Mouse (Mus musculus) forebrain, embryonic 14.5 days (tissue): Measurements from ENCODE around the gene Ubr1. TPM values are rescaled to one million over a fixed set of nuclear protein-coding genes. Genes with fewer than 3 reads are reported as not detected.

ENCODE experiments used
- ATAC-seq: fragments of 200-750 bp; cut with Nextera tagmentation; 2 replicates; pipeline ENCODE4 v1.8.0; 2017; ENCODE audit warnings: mild to moderate bottlenecking, moderate library complexity
- DNase-seq: peaks from one replicate; pipeline ENCODE4 v3.0.0-alpha.2; 2015; ENCODE audit warnings: low spot score
- H3K27ac ChIP-seq: fragments of 300-500 bp; sonication (generic); 2 replicates; pipeline ENCODE4 v1.5.1; 2014; ENCODE audit warnings: low read depth, mild to moderate bottlenecking, control low read depth, low read length, moderate library complexity
- H3K27me3 ChIP-seq: fragments of 300-500 bp; sonication (generic); replicated peaks from 2 replicates; pipeline ENCODE4 v1.6.1; 2014; ENCODE audit warnings: low read length, control low read depth, mixed read lengths; ENCODE audit not compliant: control insufficient read depth, insufficient read depth
- H3K36me3 ChIP-seq: fragments of 300-500 bp; sonication (generic); 2 replicates; pipeline ENCODE4 v1.6.1; 2014; ENCODE audit warnings: low read length, control low read depth; ENCODE audit not compliant: control insufficient read depth, insufficient read depth
- H3K4me1 ChIP-seq: fragments of 300-500 bp; sonication (generic); 2 replicates; pipeline ENCODE4 v1.6.1; 2014; ENCODE audit warnings: antibody characterized with exemption, low read length, control low read depth; ENCODE audit not compliant: control insufficient read depth, insufficient read depth
- H3K4me2 ChIP-seq: fragments of 300-500 bp; sonication (generic); 2 replicates; pipeline ENCODE4 v1.6.1; 2014; ENCODE audit warnings: mild to moderate bottlenecking, control low read depth, low read length
- H3K4me3 ChIP-seq: fragments of 300-500 bp; sonication (generic); 2 replicates; pipeline ENCODE4 v1.5.1; 2014; ENCODE audit warnings: low read depth, low read length, control low read depth
- H3K9ac ChIP-seq: fragments of 300-500 bp; sonication (generic); 2 replicates; pipeline ENCODE4 v1.6.1; 2014; ENCODE audit warnings: mild to moderate bottlenecking, low read length, control low read depth, moderate library complexity
- H3K9me3 ChIP-seq: fragments of 300-500 bp; sonication (generic); replicated peaks from 2 replicates; pipeline ENCODE4 v1.6.1; 2016; ENCODE audit warnings: low read length, control low read depth, mixed read lengths; ENCODE audit not compliant: control insufficient read depth
- WGBS: fragments of 180-500 bp; shearing (Covaris S2); extraction: QIAGEN DNeasy Blood & Tissue Kit; methylation state at CpG from one replicate; pipeline ENCODE4 v1.1.7; 2014; 5-methylcytosine and 5-hydroxymethylcytosine counted together
- microRNA-seq: library from miRNA; unstranded; fragments of <30 nt; microRNA quantifications from one replicate; pipeline ENCODE4, GENCODE M21; 2016
- polyA plus RNA-seq: library from polyadenylated mRNA; unstranded; fragments of >200 nt; fragmentation: Nextera tagmentation; extraction: Ambion mirVana; gene quantifications from 2 replicates; pipeline ENCODE4 v1.2.1, GENCODE M21; 2014

The Ubr1 gene
- polyA plus RNA-seq, 1 experiment from 2014 or later = 23.8 TPM

DNA sequence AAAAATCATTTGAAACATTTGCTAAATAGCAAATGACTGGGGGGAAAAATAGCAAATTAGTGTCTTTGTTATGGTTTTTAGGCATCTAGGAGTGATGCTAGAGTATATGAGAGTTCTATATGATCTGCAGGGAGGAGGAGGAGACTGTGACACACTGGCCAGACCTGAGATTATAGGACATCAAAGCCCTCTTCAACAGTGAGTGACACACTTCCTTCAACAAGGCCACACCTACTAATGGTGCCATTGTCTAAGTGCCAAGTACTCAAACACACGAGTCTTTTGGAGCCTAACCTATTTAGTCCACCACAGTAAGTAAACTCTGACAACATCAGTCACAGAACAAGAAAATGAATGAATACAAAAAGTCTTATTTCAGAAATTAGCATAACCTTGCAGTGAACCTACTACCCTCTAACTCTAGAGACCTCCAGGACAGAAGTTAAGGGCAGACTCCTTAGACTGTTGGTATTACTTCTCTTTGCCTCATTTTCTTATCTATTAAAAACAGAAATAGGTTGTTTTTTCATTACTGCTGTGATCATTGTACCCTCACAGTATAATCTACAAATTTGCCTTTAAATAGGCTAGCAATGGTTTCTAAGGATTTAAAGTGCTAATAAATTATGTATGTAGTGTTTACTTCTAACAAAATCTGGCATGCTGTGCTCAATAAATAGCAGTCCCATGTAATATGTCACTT lies 143.4 kb downstream of the Ubr1 start:
- no peaks in the 10 kb centered on the region for H3K9me3 ChIP-seq
- no peak overlapping the region for H3K27ac ChIP-seq
- no peak overlapping the region for H3K4me2 ChIP-seq
- DNase-seq (no peak), ATAC-seq (no peak)
- H3K4me3 ChIP-seq = no peak overlapping the region
- H3K9ac ChIP-seq = no peak overlapping the region
- H3K36me3 ChIP-seq = 0 out of 2 replicates have a peak, but pooled peaks cover 4% of the 10 kb centered on the region
- H3K27me3 ChIP-seq = no peaks in the 10 kb centered on the region
- WGBS = 34% methylated on average over 1 of the region's 1 CpGs
- no peaks in the 10 kb centered on the region for H3K4me1 ChIP-seq

Small RNAs within 50 kb of the gene (microRNA-seq; reads per million reads assigned to microRNA genes)
- gene Gm44325 = not detected

Other genes starting within 250 kb of the Ubr1 start
- 5.1 and 6.0 TPM in 2 replicates for gene Cdan1, start 120.6 kb downstream of the Ubr1 start, polyA plus RNA-seq
- gene Ttbk2, start 120.1 kb downstream of the Ubr1 start, polyA plus RNA-seq = 7.3 and 11.1 TPM in 2 replicates
- 7.9 and 9.1 TPM in 2 replicates for gene Tmem62, start 6.3 kb upstream of the Ubr1 start, polyA plus RNA-seq
- gene Ccndbp1, start 37.7 kb upstream of the Ubr1 start, polyA plus RNA-seq = 79.4 and 82.4 TPM in 2 replicates
- 0.13 and 0.32 TPM in 2 replicates for gene Epb42, start 66.4 kb upstream of the Ubr1 start, polyA plus RNA-seq
- not detected in 2 replicates for gene Tgm5, start 115.1 kb upstream of the Ubr1 start, polyA plus RNA-seq
- gene Tgm7, start 139.1 kb upstream of the Ubr1 start, polyA plus RNA-seq = not detected in 2 replicates
- gene Adal, start 169.7 kb upstream of the Ubr1 start, polyA plus RNA-seq = 37.2 and 38.0 TPM in 2 replicates
- gene Lcmt2, start 169.9 kb upstream of the Ubr1 start, polyA plus RNA-seq = 22.7 and 27.8 TPM in 2 replicates
- 38.9 and 43.7 TPM in 2 replicates for gene Tubgcp4, start 199.9 kb upstream of the Ubr1 start, polyA plus RNA-seq
- 8.5 and 9.7 TPM in 2 replicates for gene Zscan29, start 200.4 kb upstream of the Ubr1 start, polyA plus RNA-seq